Mouse (Mus musculus) G1E-ER4 (cell line): Measurements from ENCODE around the gene Prpf6. TPM values are rescaled to one million over a fixed set of nuclear protein-coding genes. Genes with fewer than 3 reads are reported as not detected.
A peak's percentile ranks its signal among the peaks of the same experiment; 100 is the strongest.

Source experiments
- GATA1 ChIP-seq: IDR thresholded peaks from one replicate; pipeline ENCODE4 v1.8.0; 2012; ENCODE audit warnings: low read length, inconsistent platforms
- polyA plus RNA-seq: library from polyadenylated mRNA; stranded (reverse); fragments of >175 nt; gene quantifications from 2 replicates; pipeline ENCODE4 v1.2.3, GENCODE M21; 2012

Prpf6 gene
- polyA plus RNA-seq, 1 experiment, result 25.6 TPM

DNA sequence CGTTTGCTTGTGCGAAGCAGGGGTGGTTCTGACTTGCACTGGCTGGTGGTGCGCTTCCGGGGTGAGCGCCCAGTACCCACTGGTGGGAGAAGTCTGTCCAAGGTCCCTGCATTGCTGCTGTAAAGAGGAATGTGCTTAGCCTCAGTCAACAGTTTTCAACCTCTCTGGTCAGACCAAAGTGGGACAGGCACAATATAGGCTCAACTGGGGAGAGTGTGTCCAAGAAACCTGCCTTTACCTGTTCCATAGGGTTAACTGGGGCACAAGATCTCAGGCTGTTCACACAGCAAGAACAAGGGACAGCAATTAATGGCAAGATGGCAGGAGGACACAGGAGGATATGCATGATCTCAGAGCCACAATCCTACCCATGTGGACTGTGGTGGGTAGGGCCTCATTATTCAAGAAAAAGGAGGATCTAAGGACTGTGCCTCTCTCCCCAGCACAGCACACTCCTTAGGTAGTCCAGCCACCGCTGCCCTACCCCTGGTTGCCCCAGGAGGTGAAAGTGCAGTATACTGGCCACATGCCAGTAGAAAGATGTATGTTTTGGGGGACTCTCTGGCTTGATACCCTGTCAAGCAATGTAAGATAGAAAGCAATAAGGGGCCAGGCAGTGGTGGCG, 16.6 kb upstream of the Prpf6 start:
- no peak for TF ChIP-seq GATA1

DNA sequence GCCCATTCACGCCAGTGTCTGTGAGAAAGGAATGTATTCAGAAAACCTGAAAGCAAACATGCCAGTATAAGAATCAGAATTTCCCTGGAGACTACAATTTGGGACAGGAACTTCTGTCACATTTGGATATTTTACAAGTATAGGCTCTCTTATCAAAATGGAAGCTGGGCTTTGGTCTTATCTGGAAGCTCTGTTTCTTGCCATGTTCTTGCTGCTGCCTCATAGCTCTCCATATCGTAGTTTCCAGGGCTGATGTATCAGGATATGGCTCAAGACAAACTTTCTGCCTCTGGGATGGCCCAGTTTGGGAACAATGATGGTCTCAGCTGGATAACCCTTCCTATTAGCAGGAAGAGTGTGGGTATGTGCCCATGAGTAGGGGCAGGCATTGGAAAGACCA, 15.1 kb upstream of the Prpf6 start:
- TF ChIP-seq GATA1, result no peak

GRCm38 (mm10) chr2:181577126-181577525, 14.5 kb upstream of the Prpf6 start:
- no peak for TF ChIP-seq GATA1

DNA sequence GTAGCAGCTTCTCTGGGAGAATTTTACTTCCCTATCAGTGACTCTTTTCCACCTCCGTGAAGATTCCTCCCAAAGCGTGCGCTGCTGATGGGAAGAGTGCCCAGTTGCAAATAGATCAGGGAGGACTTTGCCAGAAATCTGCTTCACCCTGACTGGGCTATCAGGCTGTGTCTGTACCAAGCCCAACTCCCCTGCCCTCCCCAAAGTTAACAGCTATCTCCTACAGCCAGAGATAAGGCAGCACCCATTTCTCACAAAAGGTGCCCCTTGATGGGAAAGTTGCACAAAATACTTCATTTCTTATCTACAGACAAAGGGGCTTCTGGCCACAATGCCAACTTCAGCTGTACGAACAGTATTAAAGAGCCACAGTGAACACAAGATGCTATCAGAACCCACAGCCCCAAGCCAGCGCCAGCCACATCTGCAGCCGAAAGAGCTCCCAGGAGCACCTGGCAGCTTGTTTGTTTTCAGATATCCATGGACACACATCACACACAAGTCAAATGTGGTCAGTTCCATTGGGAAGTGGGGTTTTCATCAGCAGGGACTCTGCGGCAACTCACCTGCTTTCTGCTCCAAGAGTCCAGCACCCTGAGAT, 13.6 kb upstream of the Prpf6 start:
- peak; percentile 87 for TF ChIP-seq GATA1

- no peak for TF ChIP-seq GATA1
These were observed 12.7 kb upstream of the Prpf6 start for GRCm38 (mm10) chr2:181578790-181579618.

- no peak for TF ChIP-seq GATA1
These were observed 12.0 kb upstream of the Prpf6 start for GRCm38 (mm10) chr2:181579681-181580080.

DNA sequence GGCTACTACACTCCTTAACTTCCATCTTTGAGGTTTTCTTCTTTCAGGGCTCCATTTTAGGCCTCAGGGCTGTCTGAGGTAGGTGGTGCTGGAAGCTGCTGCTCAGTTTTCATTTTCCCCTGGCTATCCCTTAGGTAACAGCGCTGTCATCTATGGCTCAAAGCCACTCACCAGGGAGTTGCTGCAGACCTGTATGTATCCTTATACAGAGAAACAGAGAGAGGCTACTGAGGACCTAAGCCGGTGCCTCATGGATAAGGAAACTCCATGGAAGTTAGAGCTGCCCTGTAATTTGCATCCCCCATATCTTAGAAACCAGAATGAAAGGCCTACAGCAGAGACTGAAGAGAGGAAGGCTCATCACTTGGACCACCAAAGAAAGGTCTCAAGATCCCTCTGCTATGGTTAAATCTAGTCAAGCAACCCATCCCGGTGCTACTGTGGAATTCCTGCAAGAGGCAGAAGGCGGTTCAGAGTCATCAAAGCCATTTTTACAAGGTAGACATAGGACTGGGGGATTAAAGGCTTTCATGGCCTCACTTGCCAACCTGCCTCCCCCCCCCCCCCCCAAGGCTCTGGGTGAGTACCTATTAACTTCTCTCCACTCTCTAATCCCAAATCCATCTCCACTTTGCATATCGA, 11.4 kb upstream of the Prpf6 start:
- no peak for TF ChIP-seq GATA1

- no peak for TF ChIP-seq GATA1
These were observed 10.7 kb upstream of the Prpf6 start for GRCm38 (mm10) chr2:181581016-181581401.

DNA sequence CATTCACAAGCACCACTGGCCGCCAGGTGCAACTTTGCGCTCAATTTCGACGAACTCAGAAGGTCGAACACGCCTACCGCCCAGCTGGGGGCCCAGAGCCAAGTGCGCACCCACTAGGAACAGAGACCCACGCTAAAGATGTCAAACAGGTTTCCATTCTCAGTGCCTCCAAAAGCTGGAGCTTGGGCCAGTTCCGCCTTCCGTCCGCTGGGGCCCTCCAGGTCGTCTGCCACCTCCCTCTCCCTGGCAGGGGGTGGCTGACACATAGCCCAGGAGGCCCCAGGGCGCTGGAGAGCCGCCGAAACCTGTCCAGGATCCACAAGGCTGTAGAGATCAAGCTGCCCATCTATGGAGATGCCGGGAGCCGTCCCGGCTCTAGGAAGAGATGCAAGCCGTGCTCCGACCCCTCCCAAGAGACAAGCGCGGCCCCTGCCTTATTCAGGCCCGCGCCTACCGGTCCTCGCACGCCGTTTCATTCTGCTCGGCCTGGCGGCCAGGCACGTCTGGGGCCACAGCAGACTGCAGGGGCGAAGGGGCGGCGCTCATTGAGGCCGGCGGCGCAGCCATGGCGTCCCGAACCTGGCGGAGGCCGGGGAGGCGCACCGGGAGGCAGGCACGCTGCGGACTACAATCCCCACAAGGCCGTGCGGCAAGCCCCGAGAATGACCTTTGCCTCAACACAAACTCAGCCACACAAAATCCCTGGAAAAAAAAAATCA, 10.1 kb upstream of the Prpf6 start:
- no peak for TF ChIP-seq GATA1

GRCm38 (mm10) chr2:181582358-181582757, 9.3 kb upstream of the Prpf6 start:
- TF ChIP-seq GATA1, result no peak

DNA sequence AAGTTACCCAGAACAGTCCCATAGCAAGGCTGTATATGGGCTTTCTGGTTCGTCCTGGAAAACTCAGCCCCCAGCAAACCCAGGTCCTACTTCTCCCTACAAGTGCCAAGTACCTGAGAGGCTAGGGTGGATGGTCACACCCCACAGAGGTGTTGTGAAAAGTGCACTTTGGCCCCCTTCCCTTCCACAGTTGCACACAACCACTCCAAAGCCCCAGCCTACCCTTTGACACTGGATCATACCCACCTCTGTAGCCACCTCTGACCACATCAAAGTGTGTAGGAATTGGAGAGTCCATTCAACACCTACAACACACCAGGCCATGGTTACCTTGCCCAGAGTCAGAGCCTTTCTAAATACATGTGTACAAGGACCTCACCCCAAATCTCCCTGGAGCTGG, 8.7 kb upstream of the Prpf6 start:
- no peak for TF ChIP-seq GATA1

DNA sequence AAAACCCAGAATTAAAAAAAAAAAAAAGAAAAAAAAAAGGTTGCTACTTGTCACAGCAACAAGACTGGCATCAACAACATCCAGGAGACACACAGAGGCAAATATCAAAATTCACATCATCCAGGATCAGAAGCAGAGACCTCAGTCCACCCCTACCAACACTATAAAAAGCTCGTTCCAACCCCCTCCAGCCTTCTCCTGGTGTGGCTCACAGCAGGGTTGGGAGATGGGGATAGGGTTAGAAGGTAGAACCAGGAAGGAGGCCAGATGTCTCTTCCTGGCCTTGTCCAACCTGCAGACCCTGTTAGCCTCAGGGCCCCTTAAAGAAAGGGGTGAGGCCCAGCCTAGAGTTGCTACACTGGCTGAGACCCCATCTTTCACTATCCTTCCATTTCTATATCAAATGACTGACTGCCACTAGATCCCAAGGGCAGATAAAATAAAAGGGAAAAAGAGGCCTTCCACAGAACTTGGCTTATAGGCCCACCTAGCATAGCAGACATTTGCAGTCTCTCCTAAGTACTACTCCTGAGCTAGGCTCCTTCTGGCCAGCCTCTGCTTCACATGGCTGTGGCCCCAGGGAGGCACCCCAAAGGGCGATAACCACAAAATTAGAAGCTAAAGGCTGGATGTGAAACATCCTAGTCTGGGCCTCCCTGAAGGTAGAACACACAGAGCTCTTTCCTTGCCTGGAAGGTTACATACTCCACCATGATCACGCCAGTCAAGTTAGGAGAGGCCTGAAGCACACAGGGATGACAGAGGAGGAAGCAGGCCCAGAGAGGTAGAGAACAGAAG, 8.0 kb upstream of the Prpf6 start:
- TF ChIP-seq GATA1, result no peak

- TF ChIP-seq GATA1, result no peak
These were observed 7.2 kb upstream of the Prpf6 start, which contains the start of gene Uckl1 for GRCm38 (mm10) chr2:181584411-181584942. Gene Uckl1, minus strand, starts transcription at chr2:181584892.

DNA sequence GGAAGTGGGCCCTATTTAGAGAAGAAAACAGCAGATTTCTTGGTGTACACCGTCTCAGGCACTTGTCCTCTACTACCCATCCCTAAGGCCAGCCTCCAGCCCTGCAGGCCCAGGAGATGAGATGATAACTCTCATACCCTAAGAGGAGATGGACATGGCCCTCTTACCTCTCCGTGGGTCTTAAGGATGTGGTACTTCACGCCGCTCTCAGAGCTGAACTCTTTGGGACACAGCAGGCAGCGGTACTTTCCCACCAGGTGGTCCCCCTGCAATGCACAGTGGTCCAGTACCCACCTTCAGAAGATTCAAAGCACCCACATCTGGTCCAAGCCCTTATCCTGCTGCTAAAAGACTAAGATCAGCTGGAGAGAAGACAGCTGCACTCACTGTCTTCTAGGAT, 6.2 kb upstream of the Prpf6 start:
- no peak for TF ChIP-seq GATA1
